Mouse (Mus musculus) thymus, postnatal 14 days (tissue): ENCODE measurements around the gene Gm21616.
"Not testable (repeated sequence)": the region's sequence is repeated elsewhere in the genome, so short reads cannot be mapped to it uniquely, and the experiment has no call there.

Experiments
- DNase-seq: peaks from one replicate; pipeline ENCODE4 v3.0.0; 2021

Gm21616 gene

GRCm38 (mm10) chrX:125435242-125435641 lies at the start of gene Gm21616:
Gene Gm21616, plus strand, starts transcription at chrX:125435542.
- not testable (repeated sequence) for DNase-seq
